Mouse (Mus musculus) CH12.LX (cell line): ENCODE data around the gene Evi5. TPM values are rescaled to one million over a fixed set of nuclear protein-coding genes. Genes with fewer than 3 reads are reported as not detected.

ENCODE experiments used
- DNase-seq: peaks from one replicate; pipeline ENCODE4 v3.0.0-alpha.2; 2013; ENCODE audit errors: extremely low read depth
- H3K27ac ChIP-seq: 2 replicates; pipeline ENCODE4 v1.5.1; 2012; ENCODE audit warnings: low read depth, mild to moderate bottlenecking, control low read depth, moderate library complexity; ENCODE audit not compliant: insufficient read depth
- H3K27me3 ChIP-seq: replicated peaks from 2 replicates; pipeline ENCODE3; 2012; ENCODE audit warnings: inconsistent platforms
- H3K36me3 ChIP-seq, 2 experiments: replicated peaks in 1 of 2; 2 replicates each; pipeline versions ENCODE3 to v1.6.1; 2012; ENCODE audit warnings: inconsistent platforms in 1 of 2, low read length in 1 of 2, mild to moderate bottlenecking in 1 of 2, mixed read lengths in 1 of 2, moderate library complexity in 1 of 2; ENCODE audit not compliant: control insufficient read depth in 1 of 2, insufficient read depth in 1 of 2
- H3K4me1 ChIP-seq, 2 experiments: 2 replicates each; pipeline ENCODE4 v1.6.1; 2012; ENCODE audit warnings: inconsistent platforms in 1 of 2, moderate library complexity in 1 of 2; ENCODE audit not compliant: insufficient read depth in 2 of 2, control insufficient read depth in 1 of 2
- H3K4me2 ChIP-seq: 2 replicates; pipeline ENCODE4 v1.6.1; 2012; ENCODE audit warnings: low read depth, mild to moderate bottlenecking, control low read depth; ENCODE audit not compliant: poor library complexity, insufficient read depth, severe bottlenecking
- H3K4me3 ChIP-seq, 3 experiments: fragments of 150-350 bp in 1 of 3; sonication (generic) in 1 of 3; replicated peaks in 1 of 3; 2 replicates each; pipeline versions ENCODE3 to v1.5.1; 2011 to 2012; ENCODE audit warnings: low read depth in 2 of 3, low read length in 2 of 3, mild to moderate bottlenecking in 2 of 3, moderate library complexity in 2 of 3, control low read depth in 1 of 3, improper control_type of control experiment in 1 of 3, inconsistent platforms in 1 of 3, mixed read lengths in 1 of 3; ENCODE audit not compliant: poor library complexity in 1 of 3
- H3K79me2 ChIP-seq: replicated peaks from 2 replicates; pipeline ENCODE4 v1.6.1; 2012; ENCODE audit warnings: mild to moderate bottlenecking, moderate library complexity; ENCODE audit not compliant: control insufficient read depth, poor library complexity, insufficient read depth, severe bottlenecking; ENCODE audit errors: extremely low read depth
- H3K9ac ChIP-seq: 2 replicates; pipeline ENCODE4 v1.6.1; 2012; ENCODE audit warnings: low read depth, mild to moderate bottlenecking, control low read depth, moderate library complexity; ENCODE audit not compliant: insufficient read depth
- H3K9me3 ChIP-seq: replicated peaks from 2 replicates; pipeline ENCODE3; 2012; ENCODE audit warnings: low read length, inconsistent platforms, mixed read lengths
- BHLHE40 ChIP-seq: IDR thresholded peaks from 2 replicates; pipeline ENCODE4 v1.6.1; 2011; ENCODE audit warnings: mild to moderate bottlenecking, low read depth, low read length, improper control_type of control experiment
- CHD2 ChIP-seq: IDR thresholded peaks from 2 replicates; pipeline ENCODE4 v1.6.1; 2011; ENCODE audit warnings: low read length, improper control_type of control experiment
- CTCF ChIP-seq, 2 experiments: IDR thresholded peaks in 1 of 2; conservative IDR thresholded peaks in 1 of 2; 2 replicates each; pipeline ENCODE4 v1.5.1; 2011 to 2012; ENCODE audit warnings: low read depth in 2 of 2, low read length in 2 of 2, improper control_type of control experiment in 1 of 2, inconsistent platforms in 1 of 2, mild to moderate bottlenecking in 1 of 2, moderate library complexity in 1 of 2
- ETS1 ChIP-seq: conservative IDR thresholded peaks from 2 replicates; pipeline ENCODE4 v1.6.1; 2012; ENCODE audit warnings: low read depth, mild to moderate bottlenecking, inconsistent platforms, low read length, improper control_type of control experiment, moderate library complexity
- GABPA ChIP-seq: IDR thresholded peaks from 2 replicates; pipeline ENCODE4 v1.6.1; 2012; ENCODE audit warnings: low read depth, low read length, improper control_type of control experiment, inconsistent platforms; ENCODE audit not compliant: insufficient replicate concordance
- KAT2A ChIP-seq: IDR thresholded peaks from 2 replicates; pipeline ENCODE4 v1.6.1; 2012; ENCODE audit warnings: low read length, improper control_type of control experiment, inconsistent platforms; ENCODE audit not compliant: insufficient replicate concordance
- MAX ChIP-seq: IDR thresholded peaks from 2 replicates; pipeline ENCODE4 v1.6.1; 2011; ENCODE audit warnings: low read length, improper control_type of control experiment
- MAZ ChIP-seq: IDR thresholded peaks from 2 replicates; pipeline ENCODE4 v1.6.1; 2012; ENCODE audit warnings: low read depth, mild to moderate bottlenecking, inconsistent platforms, low read length, improper control_type of control experiment, moderate library complexity
- MXI1 ChIP-seq: IDR thresholded peaks from 2 replicates; pipeline ENCODE4 v1.6.1; 2011; ENCODE audit warnings: mild to moderate bottlenecking, low read depth, low read length, improper control_type of control experiment
- MYC ChIP-seq: IDR thresholded peaks from 2 replicates; pipeline ENCODE4 v1.6.1; 2011; ENCODE audit warnings: low read depth, mild to moderate bottlenecking, improper control_type of control experiment, low read length
- POLR2A ChIP-seq: IDR thresholded peaks from 2 replicates; pipeline ENCODE4 v1.6.1; 2011; ENCODE audit warnings: low read depth, mild to moderate bottlenecking, improper control_type of control experiment, low read length
- POLR2AphosphoS2 ChIP-seq: IDR thresholded peaks from 2 replicates; pipeline ENCODE4 v1.6.1; 2011; ENCODE audit warnings: low read depth, low read length, improper control_type of control experiment
- RAD21 ChIP-seq: IDR thresholded peaks from 2 replicates; pipeline ENCODE4 v1.6.1; 2011; ENCODE audit warnings: low read depth, mild to moderate bottlenecking, low read length, improper control_type of control experiment, moderate library complexity
- RCOR1 ChIP-seq: conservative IDR thresholded peaks from 2 replicates; pipeline ENCODE4 v1.6.1; 2012; ENCODE audit warnings: low read depth, mild to moderate bottlenecking, inconsistent platforms, low read length, improper control_type of control experiment
- SIN3A ChIP-seq: IDR thresholded peaks from 2 replicates; pipeline ENCODE4 v1.6.1; 2012; ENCODE audit warnings: low read length, improper control_type of control experiment, inconsistent platforms
- SMC3 ChIP-seq: IDR thresholded peaks from 2 replicates; pipeline ENCODE4 v1.6.1; 2011; ENCODE audit warnings: low read depth, low read length, improper control_type of control experiment
- TBP ChIP-seq: conservative IDR thresholded peaks from 2 replicates; pipeline ENCODE4 v1.6.1; 2011; ENCODE audit warnings: low read depth, low read length, improper control_type of control experiment
- ZC3H11A ChIP-seq: IDR thresholded peaks from 2 replicates; pipeline ENCODE4 v1.6.1; 2012; ENCODE audit warnings: low read depth, mild to moderate bottlenecking, inconsistent platforms, low read length, improper control_type of control experiment
- ZKSCAN1 ChIP-seq: IDR thresholded peaks from 2 replicates; pipeline ENCODE4 v1.6.1; 2012; ENCODE audit warnings: low read depth, inconsistent platforms, low read length, improper control_type of control experiment, borderline replicate concordance
- ZNF384 ChIP-seq: IDR thresholded peaks from 2 replicates; pipeline ENCODE4 v1.6.1; 2012; ENCODE audit warnings: low read depth, low read length, improper control_type of control experiment, inconsistent platforms
- dilution Hi-C: fragments of 300-500 bp; cut with MboI; formaldehyde crosslinking; loops from 2 replicates; pipeline ENCODE4 v1.14.3; 2020; ENCODE audit warnings: low sequenced_read_pairs; ENCODE audit not compliant: extremely low pct_unique_long_range_greater_than_20kb, extremely low pct_ligation_motif_present
- in situ Hi-C: fragments of 300-500 bp; cut with MboI; formaldehyde crosslinking; loops from 3 replicates; pipeline ENCODE4 v1.14.3; 2019; ENCODE audit warnings: low sequenced_read_pairs, low pct_ligation_motif_present, low pct_unique_long_range_greater_than_20kb, mixed read lengths
- polyA plus RNA-seq: library from polyadenylated mRNA; unstranded; fragments of >175 nt; gene quantifications from 2 replicates; pipeline ENCODE4 v1.2.1, GENCODE M21; 2012; ENCODE audit warnings: low read depth; ENCODE audit not compliant: insufficient read length
- total RNA-seq, 2 experiments: library from RNA; depleted of rRNA; stranded (reverse); fragments of 300-350 nt in 1 of 2; fragments of >200 nt in 1 of 2; gene quantifications; 2 replicates each; pipeline ENCODE4 v1.2.3; 2012 to 2014

Evi5 gene
- total and polyA plus RNA-seq, 3 experiments = 3.2 to 6.3 (median 3.8) TPM

GRCm38 (mm10) chr5:107793927-107794326 lies 81.0 kb downstream of the Evi5 start:
- TF ChIP-seq POLR2AphosphoS2 (no peak), ZC3H11A (peak; percentile 39), RAD21 (peak; percentile 85), CHD2 (no peak), MXI1 (no peak), MAZ (no peak), CTCF (conservative IDR thresholded peaks at IDR 0.05 in 1 of 2, IDR thresholded peaks at IDR 0.05 in 1 of 2; ENCODE audit: low read depth in 2 of 2, low read length in 2 of 2) (peak in 1 of 2 experiments; percentile 79; a peak in 2 of 4 replicates), BHLHE40 (peak; percentile 38; the same call in 1 of the 2 replicates), SMC3 (peak; percentile 75), MYC (0 out of 2 replicates have a peak, but pooled peaks have one; percentile 58)
- no peaks in the 10 kb centered on the region for H3K27me3 ChIP-seq
- no peaks in the 10 kb centered on the region for H3K4me1 ChIP-seq
- DNase-seq = peak; percentile 31
- H3K4me3 ChIP-seq = no peak overlapping the region
- peaks cover 0 to 8% of the 10 kb centered on the region in 2 experiments for H3K36me3 ChIP-seq
- in situ Hi-C loops (loop anchor here (10.0 kb wide), 1 partner anchor 91 kb away; no protein-coding TSS in a partner anchor), dilution Hi-C loops (no loop called here)
- H3K9ac ChIP-seq = no peak overlapping the region
- H3K79me2 ChIP-seq = no peaks in the 10 kb centered on the region
- H3K4me2 ChIP-seq = no peak overlapping the region
- H3K9me3 ChIP-seq = no peaks in the 10 kb centered on the region
- H3K27ac ChIP-seq = no peak overlapping the region

GRCm38 (mm10) chr5:107793258-107793657 lies 81.6 kb downstream of the Evi5 start:
- TF ChIP-seq CHD2 = no peak
- no peak for TF ChIP-seq SIN3A
- TF ChIP-seq ZC3H11A = no peak
- no peak for TF ChIP-seq ZKSCAN1
- no peak for TF ChIP-seq ETS1
- no peak for TF ChIP-seq MYC
- no peak for TF ChIP-seq KAT2A
- TF ChIP-seq BHLHE40 = no peak
- TF ChIP-seq MAX = no peak
- TF ChIP-seq POLR2A = no peak
- TF ChIP-seq TBP = no peak
- TF ChIP-seq RCOR1 = no peak
- no peak for TF ChIP-seq GABPA
- no peak for TF ChIP-seq ZNF384
- in situ Hi-C loops (loop anchor here (10.0 kb wide), 1 partner anchor 92 kb away; no protein-coding TSS in a partner anchor), dilution Hi-C loops (no loop called here)
- DNase-seq = no peak
- H3K4me2 ChIP-seq = no peak overlapping the region
- H3K79me2 ChIP-seq = no peaks in the 10 kb centered on the region
- no peak overlapping the region for H3K4me3 ChIP-seq
- H3K9me3 ChIP-seq = no peaks in the 10 kb centered on the region
- no peak overlapping the region for H3K27ac ChIP-seq
- no peaks in the 10 kb centered on the region for H3K4me1 ChIP-seq
- H3K36me3 ChIP-seq = peaks cover 0 to 8% of the 10 kb centered on the region in 2 experiments
- H3K9ac ChIP-seq = no peak overlapping the region
- no peaks in the 10 kb centered on the region for H3K27me3 ChIP-seq
